Mouse (Mus musculus) left cerebral cortex, adult 11 months (tissue): ENCODE measurements around the gene Nuak1.

Source experiments
- DNase-seq: peaks from one replicate; pipeline ENCODE4 v3.0.0; 2022; ENCODE audit warnings: low spot score

Gene Nuak1

GRCm38 (mm10) chr10:84408965-84409660 is 31.3 kb downstream of the Nuak1 start:
- DNase-seq = no peak

- no peak for DNase-seq
Measured at GRCm38 (mm10) chr10:84405135-84405776, 35.1 kb downstream of the Nuak1 start.

DNA sequence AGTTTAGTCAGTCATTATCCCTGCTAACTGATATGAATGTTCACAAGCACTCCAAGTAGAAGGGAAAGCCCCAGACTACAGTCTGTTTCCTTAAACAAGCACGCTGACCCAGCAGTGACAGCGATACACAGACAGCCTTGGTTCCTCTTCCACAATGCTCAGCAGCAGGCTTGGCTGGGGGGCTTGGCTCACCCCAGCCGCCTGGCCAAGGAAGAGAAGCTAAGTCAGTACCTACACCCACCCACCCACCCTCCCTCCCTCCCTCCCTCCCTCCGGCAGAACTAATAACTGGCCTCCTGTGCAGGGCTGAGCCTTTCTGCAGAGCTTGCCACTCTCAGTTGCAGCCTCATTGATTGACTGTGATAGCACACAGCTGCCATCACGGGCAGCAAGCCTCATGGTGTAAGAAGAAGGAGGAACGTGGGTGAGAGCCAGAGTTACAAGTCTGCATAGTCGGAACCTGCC is 38.5 kb downstream of the Nuak1 start:
- DNase-seq = no peak

DNA sequence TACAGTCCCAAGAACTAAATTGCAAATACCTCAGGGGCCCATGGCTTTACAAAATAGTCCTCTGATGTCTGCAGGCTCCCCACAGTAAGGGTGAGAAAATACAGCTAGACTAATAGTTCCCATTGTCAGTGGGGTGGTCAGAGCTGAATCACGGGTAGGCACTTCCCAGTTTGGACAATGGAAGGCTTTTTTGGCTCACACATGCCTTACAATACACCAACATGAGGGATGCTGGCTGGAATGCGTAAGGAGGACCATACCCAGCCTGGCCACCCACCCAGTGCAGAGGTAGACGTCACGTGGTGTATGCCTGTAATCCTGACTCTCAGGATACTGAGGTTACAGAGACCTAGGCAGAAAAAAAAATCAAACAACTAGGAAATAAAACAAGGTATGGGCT is 39.2 kb downstream of the Nuak1 start:
- no peak for DNase-seq

GRCm38 (mm10) chr10:84400037-84400681 is 40.2 kb downstream of the Nuak1 start:
- no peak for DNase-seq

- DNase-seq = no peak
Measured at GRCm38 (mm10) chr10:84397276-84397675, 43.1 kb downstream of the Nuak1 start.

GRCm38 (mm10) chr10:84395885-84396659 is 44.3 kb downstream of the Nuak1 start:
- DNase-seq = no peak

DNA sequence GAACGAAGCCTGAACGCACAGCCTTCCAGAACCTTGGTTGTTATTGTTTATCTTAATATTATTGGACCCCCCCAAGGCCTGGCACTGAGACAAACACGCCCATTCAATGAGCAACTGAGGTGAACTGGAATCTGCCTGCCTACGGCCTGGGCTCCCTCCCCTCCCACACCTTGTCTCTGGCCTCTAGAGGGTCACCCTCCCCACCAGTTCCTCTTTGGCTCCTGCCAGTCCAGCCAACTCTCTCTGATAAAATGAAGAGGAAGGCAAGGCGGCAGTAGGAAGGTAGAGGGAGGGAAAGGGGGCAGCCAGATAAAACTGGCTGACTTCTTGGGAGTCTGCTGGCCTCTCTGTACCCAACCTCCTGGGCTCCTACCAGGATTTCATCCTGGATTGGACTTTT is 45.1 kb downstream of the Nuak1 start:
- DNase-seq = no peak

DNA sequence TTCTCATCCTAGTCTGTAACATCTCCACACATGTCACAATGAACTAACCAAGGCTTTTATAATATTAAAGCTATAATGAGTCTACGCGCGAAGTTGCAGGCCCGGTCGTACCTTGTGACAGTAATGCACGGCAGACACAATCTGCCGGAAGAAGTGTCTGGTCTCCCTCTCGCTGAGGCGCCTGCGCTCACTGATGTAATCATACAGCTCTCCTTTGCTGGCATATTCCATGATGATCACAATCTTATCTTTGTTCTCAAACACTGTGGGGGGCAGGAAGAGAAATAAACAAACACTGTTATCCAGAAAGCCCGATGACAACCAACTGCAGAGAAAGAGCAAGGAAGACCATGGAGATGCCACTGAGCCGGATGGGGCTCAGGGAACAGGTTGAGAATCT is 46.5 kb downstream of the Nuak1 start:
- no peak for DNase-seq

- no peak for DNase-seq
Measured at GRCm38 (mm10) chr10:84393405-84393804, 47.0 kb downstream of the Nuak1 start.

DNA sequence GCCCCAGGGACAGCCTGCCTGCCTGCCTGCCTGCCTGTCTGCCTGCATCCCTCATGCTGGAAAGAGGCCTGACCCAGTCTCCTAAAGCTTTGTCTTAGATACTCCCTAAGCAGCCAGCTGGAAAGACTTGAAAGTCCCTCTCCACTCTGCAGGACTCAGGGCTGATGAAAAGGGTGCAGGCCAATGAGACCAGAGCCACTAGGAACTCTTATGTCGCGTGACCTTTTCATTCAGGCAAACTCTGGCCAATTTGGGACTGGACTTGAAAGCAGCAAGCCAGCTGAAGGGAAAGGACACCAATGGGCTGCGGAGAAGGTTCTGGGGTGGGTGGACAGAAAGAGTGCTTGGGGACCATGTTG is 47.7 kb downstream of the Nuak1 start:
- no peak for DNase-seq

DNA sequence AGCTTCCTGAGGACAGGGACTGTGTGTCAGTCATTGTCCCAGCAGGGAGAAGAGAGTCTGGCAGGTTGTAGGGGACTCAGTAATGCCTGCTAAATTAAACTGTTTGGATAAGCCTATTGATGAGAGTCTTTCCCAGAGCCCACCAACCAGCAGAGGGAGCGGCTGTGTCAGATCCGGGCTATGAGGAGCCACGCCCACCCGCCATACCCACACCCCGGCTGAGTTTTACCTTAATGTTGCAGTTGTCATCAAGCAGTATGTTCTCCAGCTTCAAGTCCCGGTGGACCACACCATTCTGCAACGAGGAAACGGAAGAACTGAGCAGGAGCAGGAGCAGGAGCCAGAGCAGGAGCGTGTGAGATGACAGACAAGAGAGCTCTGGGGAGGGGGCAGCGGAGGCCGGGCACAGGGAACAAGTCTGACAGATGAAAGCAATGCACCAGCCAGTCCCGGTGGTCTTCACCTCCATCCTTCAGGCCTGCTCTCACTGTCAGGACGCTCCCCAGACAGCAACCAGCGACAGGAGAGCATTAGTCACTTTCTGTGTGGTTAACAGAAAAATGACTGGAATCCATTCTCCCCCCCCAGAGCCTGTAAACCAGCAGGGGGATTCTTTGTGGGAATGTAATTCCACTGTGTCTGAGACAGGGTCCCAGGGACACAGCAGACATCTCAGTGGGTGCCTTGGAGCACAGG is 48.2 kb downstream of the Nuak1 start:
- DNase-seq = no peak

DNA sequence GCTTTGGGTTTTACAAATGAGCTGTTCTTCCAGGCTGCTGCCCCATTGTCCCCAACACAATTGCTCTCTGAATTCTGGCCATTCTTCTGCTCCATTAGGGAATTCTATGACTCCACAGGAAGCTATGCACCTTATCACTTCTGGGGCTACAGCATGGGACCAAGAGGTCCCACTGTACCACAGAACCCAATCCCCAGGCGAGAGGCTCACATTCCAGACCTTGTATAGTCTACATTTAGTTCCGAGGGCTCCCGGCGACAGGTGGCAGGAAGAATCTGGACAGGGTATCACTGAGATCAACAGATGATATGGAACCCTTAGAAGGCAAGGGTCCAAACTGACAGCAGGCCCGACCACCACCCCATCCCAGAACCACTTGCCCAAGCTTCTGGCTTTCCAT is 50.7 kb downstream of the Nuak1 start:
- DNase-seq = no peak

GRCm38 (mm10) chr10:84388357-84389141 is 51.8 kb downstream of the Nuak1 start:
- DNase-seq = no peak

DNA sequence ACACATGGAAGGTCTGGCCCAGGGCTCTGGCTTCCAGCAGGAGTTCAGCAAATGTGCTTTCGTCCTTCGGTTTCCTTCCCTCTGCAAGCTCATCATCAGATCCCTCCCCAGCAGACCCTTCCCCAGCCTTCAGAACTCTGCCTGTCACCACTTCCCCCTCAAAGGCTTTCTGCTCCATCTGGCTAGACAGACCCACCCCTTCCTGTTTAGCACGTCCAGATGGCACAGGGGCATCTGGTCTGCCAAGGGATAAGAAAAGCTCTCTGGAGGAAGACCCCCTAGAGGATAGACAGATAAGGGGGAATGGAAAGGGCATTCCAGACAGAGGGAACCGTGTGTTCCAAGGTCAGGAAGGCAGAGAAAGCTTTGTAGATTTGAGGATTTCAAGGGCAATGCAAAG is 53.1 kb downstream of the Nuak1 start:
- no peak for DNase-seq

DNA sequence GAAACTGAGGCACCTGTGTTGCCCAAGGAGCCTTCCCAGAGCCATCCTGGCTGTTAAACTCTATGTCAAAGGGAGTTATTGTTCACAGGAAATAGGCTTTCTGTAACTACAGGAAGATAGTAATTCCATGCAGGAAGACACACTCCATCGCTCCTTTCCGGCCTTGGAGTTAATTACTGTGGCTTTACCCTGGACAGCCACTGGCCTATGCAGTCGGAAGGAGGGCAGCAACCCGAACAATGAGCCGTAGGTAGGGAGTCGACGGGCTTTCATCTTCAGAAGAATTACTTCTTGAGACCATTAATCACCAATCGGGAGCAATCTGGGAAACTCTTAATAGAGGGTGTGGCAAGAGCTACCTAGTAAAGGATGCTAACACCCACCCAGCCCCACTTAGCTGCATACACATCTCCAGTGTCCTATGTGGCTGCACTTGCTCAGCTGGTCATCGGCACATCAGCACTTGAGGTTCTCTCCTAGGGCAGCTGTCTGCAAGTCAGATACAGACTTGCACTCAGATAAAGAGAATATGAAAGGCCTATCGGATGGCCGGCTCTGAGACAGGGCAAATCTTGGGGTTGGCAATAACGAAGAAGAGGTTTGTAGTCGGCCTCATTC is 53.7 kb downstream of the Nuak1 start:
- no peak for DNase-seq

GRCm38 (mm10) chr10:84386214-84386613 is 54.2 kb downstream of the Nuak1 start:
- DNase-seq = no peak

DNA sequence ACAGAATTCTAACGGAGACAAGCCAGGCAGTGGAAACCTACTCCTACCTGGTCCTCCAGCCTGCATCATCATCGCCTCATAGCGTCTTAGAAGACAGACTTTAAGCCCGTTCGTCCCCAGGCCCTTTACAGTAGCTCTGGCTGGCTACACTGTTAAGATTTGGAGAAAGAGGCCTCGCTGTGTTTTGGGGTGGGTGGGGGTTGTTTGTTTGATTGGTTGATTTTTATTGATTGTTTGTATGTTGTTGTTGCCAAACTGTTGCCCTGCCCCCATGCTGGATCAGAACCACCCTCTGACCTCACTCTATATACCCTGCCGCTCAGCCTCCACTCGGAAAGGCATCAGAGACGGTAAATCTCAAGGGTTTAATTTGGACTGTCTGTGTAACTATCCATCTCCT is 55.6 kb downstream of the Nuak1 start:
- no peak for DNase-seq

- DNase-seq = no peak
Measured at GRCm38 (mm10) chr10:84382900-84383883, 57.2 kb downstream of the Nuak1 start.
